Mouse (Mus musculus) lung, adult 2 months (tissue): ENCODE measurements around the gene Lca5.

Source experiments
- CTCF ChIP-seq: fragments of 200-500 bp; IDR thresholded peaks from 2 replicates; pipeline ENCODE4 v1.5.1; 2011; ENCODE audit warnings: mild to moderate bottlenecking, low read length, control low read depth; ENCODE audit not compliant: insufficient read depth
- POLR2A ChIP-seq: fragments of 200-500 bp; IDR thresholded peaks from 2 replicates; pipeline ENCODE4 v1.6.1; 2011; ENCODE audit warnings: low read depth, mild to moderate bottlenecking, control low read depth, low read length, borderline replicate concordance; ENCODE audit errors: extremely low read depth

DNA sequence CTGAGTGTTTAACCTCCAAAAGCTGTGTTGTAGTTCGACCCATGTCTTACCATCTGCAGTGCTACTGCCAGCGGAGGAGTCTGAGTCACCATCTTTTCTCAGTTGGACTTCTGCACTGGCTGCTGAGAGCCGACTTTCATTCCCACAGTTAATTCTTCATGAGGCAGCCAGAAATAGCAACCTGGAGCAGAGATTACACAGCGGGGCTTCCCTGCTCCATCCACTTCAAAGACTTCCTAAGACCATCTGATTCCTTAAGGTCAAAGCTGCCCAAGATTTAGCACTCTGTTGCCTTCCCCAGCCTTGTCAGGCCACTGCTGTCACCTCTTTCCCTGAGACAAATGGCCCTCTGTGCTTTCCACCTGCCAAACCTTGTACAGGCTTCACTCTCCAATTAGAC is 6.4 kb downstream of the Lca5 start:
- TF ChIP-seq POLR2A (no peak), CTCF (no peak)
